Mouse (Mus musculus) adrenal gland, postnatal 10 days (tissue): ENCODE data around the gene Dnajc13. TPM values are rescaled to one million over a fixed set of nuclear protein-coding genes. Genes with fewer than 3 reads are reported as not detected.

Source experiments
- DNase-seq: peaks from one replicate; pipeline ENCODE4 v3.0.0; 2021; ENCODE audit warnings: mixed read lengths
- total RNA-seq, 2 experiments: library from RNA; stranded (reverse); gene quantifications; 2 replicates each; pipeline ENCODE4 v1.2.3; 2021

The Dnajc13 gene
- total RNA-seq, 2 experiments from 2014 or later: 40.5 to 58.5 TPM

GRCm38 (mm10) chr9:104109151-104109550 lies 153.6 kb downstream of the Dnajc13 start:
- no peak for DNase-seq

- DNase-seq: no peak
Measured at GRCm38 (mm10) chr9:104108571-104109143, 154.1 kb downstream of the Dnajc13 start.

GRCm38 (mm10) chr9:104107482-104107881 lies 155.2 kb downstream of the Dnajc13 start:
- DNase-seq: no peak

GRCm38 (mm10) chr9:104106930-104107329 lies 155.8 kb downstream of the Dnajc13 start:
- DNase-seq: no peak

- no peak for DNase-seq
Measured at GRCm38 (mm10) chr9:104104986-104105385, 157.7 kb downstream of the Dnajc13 start.

- no peak for DNase-seq
Measured at GRCm38 (mm10) chr9:104102901-104103300, 159.8 kb downstream of the Dnajc13 start.

- DNase-seq: no peak
Measured at GRCm38 (mm10) chr9:104102301-104102700, 160.4 kb downstream of the Dnajc13 start.

GRCm38 (mm10) chr9:104101458-104101857 lies 161.3 kb downstream of the Dnajc13 start:
- DNase-seq: peak; percentile 56

Other genes starting within 250 kb of the Dnajc13 start
- not detected for gene Gm28305, start 222.3 kb downstream of the Dnajc13 start, total RNA-seq
- 10 to 100 TPM; 29.5 to 29.7 TPM for gene Uba5, start 199.8 kb downstream of the Dnajc13 start, total RNA-seq
- gene Acad11, start 199.6 kb downstream of the Dnajc13 start, total RNA-seq: 100 to 1,000 TPM; 121 to 130 TPM
- gene Ackr4, start 136.0 kb downstream of the Dnajc13 start, total RNA-seq: 1 to 10 TPM; 1.6 to 2.0 TPM
- 1 to 10 TPM in 1 of 2 experiments, under 1 TPM in 1; 0.96 to 1.6 TPM for gene Acpp, start 74.8 kb upstream of the Dnajc13 start, total RNA-seq